Mouse (Mus musculus): ENCODE measurements at regions not wholly inside any gene's neighbourhood (a gene's known extent, or its start where the extent isn't known, plus 50 kb on each side); places are given as distances from the start of the nearest gene placed in this dataset.

GRCm38 (mm10) chr13:48398617-48399016 is 114.6 kb downstream of the Zfp169 start:
- no peaks in the 10 kb centered on the region for H3K36me3 ChIP-seq (ENCODE audit: control insufficient read depth, insufficient read depth)
- H3K27ac ChIP-seq (ENCODE audit: low read length): no peak overlapping the region
- no peak for ATAC-seq (replicated peaks; ENCODE audit: extremely low read depth, insufficient read depth, low FRiP score)
- no peaks in the 10 kb centered on the region for H3K4me1 ChIP-seq (ENCODE audit: control insufficient read depth, insufficient read depth, low read length)
- H3K27me3 ChIP-seq (ENCODE audit: control insufficient read depth, insufficient read depth, low read length): no peaks in the 10 kb centered on the region; the same call in 1 of the 2 replicates
- WGBS: 72% methylated on average over 3 of the region's 3 CpGs
- no peak overlapping the region for H3K4me2 ChIP-seq (ENCODE audit: low read depth, low read length)
- no peak overlapping the region for H3K9ac ChIP-seq (ENCODE audit: low read length)
- no peaks in the 10 kb centered on the region for H3K9me3 ChIP-seq (replicated peaks; ENCODE audit: control insufficient read depth, low read length)
- no peak overlapping the region for H3K4me3 ChIP-seq (ENCODE audit: low read length)

DNA sequence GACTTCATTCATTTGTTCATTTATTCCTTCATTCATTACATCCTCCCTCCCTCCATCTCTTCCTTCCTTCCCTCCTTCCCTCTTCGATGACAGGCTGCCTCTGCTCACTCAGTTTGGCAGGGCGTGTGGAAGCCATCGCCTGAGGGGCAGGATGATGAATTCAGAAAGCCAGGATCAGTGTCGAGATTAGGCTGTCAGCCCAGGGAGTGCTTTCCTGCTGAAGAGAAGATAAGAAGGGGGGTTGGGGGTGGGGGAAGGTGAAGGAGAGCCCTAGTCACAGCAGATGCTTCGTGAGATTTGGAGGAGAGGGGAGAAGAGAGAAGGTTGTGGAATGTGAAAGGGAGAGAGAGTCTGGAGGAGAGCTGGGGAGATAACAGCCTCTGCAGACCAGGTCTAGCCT is 110.9 kb downstream of the Zfp169 start:
- no peak overlapping the region for H3K9ac ChIP-seq (ENCODE audit: low read length)
- no peak for ATAC-seq (replicated peaks; ENCODE audit: extremely low read depth, insufficient read depth, low FRiP score)
- H3K4me1 ChIP-seq (ENCODE audit: control insufficient read depth, insufficient read depth, low read length): no peaks in the 10 kb centered on the region
- H3K9me3 ChIP-seq (replicated peaks; ENCODE audit: control insufficient read depth, low read length): no peaks in the 10 kb centered on the region
- no peak overlapping the region for H3K4me3 ChIP-seq (ENCODE audit: low read length)
- no peak overlapping the region for H3K4me2 ChIP-seq (ENCODE audit: low read depth, low read length)
- H3K27me3 ChIP-seq (ENCODE audit: control insufficient read depth, insufficient read depth, low read length): no peaks in the 10 kb centered on the region; the same call in 1 of the 2 replicates
- WGBS: 6% methylated on average over 5 of the region's 5 CpGs
- no peak overlapping the region for H3K27ac ChIP-seq (ENCODE audit: low read length)
- no peaks in the 10 kb centered on the region for H3K36me3 ChIP-seq (ENCODE audit: control insufficient read depth, insufficient read depth)

DNA sequence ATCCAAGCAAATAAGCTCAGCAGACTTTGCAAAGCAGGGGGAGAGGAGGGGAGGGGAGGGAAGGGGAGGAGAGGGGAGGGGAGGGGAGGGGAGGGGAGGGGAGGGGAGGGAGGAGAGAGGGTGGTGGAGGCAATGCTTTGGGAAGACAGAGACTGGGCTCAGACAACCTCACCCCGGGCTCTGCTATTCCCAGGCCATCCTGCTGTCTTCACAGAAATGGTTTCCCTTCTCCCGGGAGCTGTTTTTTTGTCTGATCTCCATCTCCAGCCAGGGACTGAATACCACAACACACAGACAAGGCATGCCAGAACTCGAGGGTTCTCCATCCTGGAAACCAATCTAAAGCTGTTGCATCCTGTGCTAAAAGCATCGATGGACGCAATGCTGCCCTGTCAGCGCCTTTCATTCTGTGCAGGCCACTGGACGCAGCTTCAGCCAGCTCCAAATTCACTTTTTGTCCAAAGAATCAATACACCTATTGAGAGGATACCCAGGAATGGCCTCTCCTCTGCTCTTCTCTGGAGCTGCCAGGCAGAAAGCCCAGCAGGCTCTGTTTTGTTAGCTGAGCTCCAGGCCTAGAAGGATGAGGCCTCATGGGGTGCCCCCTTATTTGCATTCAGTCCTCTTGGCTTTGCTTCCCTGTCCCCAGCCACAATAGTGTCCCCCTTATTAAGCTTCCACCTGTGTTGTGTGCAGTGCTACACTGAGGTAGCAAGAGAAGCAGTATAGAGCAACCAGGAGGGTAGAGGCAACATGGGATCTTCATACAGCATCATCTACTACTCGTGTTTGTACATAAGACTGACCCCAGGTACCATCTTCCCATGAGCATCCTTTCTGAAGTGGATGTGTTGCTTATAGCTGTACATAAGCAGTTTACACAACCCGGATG is 90.6 kb downstream of the Zfp169 start:
- ATAC-seq (replicated peaks; ENCODE audit: extremely low read depth, insufficient read depth, low FRiP score): no peak
- 55% methylated on average over 9 of the region's 9 CpGs for WGBS
- Histone ChIP-seq H3K36me3 (ENCODE audit: control insufficient read depth, insufficient read depth) (no peaks in the 10 kb centered on the region), H3K27ac (ENCODE audit: low read length) (no peak overlapping the region), H3K4me1 (ENCODE audit: control insufficient read depth, insufficient read depth, low read length) (no peaks in the 10 kb centered on the region), H3K4me2 (ENCODE audit: low read depth, low read length) (no peak overlapping the region), H3K27me3 (ENCODE audit: control insufficient read depth, insufficient read depth, low read length) (no peaks in the 10 kb centered on the region), H3K4me3 (ENCODE audit: low read length) (no peak overlapping the region), H3K9ac (ENCODE audit: low read length) (no peak overlapping the region), H3K9me3 (replicated peaks; ENCODE audit: control insufficient read depth, low read length) (no peaks in the 10 kb centered on the region)

- Histone ChIP-seq H3K27ac (ENCODE audit: low read length) (no peak overlapping the region), H3K4me2 (ENCODE audit: low read depth, low read length) (no peak overlapping the region), H3K9ac (ENCODE audit: low read length) (no peak overlapping the region), H3K4me3 (ENCODE audit: low read length) (no peak overlapping the region), H3K36me3 (ENCODE audit: control insufficient read depth, insufficient read depth) (no peaks in the 10 kb centered on the region), H3K4me1 (ENCODE audit: control insufficient read depth, insufficient read depth, low read length) (no peaks in the 10 kb centered on the region), H3K9me3 (replicated peaks; ENCODE audit: control insufficient read depth, low read length) (no peaks in the 10 kb centered on the region), H3K27me3 (ENCODE audit: control insufficient read depth, insufficient read depth, low read length) (no peaks in the 10 kb centered on the region)
- no peak for ATAC-seq (replicated peaks; ENCODE audit: extremely low read depth, insufficient read depth, low FRiP score)
- 63% methylated on average over 5 of the region's 5 CpGs for WGBS
Observed at GRCm38 (mm10) chr13:48426816-48427215, 86.4 kb downstream of the Zfp169 start.

DNA sequence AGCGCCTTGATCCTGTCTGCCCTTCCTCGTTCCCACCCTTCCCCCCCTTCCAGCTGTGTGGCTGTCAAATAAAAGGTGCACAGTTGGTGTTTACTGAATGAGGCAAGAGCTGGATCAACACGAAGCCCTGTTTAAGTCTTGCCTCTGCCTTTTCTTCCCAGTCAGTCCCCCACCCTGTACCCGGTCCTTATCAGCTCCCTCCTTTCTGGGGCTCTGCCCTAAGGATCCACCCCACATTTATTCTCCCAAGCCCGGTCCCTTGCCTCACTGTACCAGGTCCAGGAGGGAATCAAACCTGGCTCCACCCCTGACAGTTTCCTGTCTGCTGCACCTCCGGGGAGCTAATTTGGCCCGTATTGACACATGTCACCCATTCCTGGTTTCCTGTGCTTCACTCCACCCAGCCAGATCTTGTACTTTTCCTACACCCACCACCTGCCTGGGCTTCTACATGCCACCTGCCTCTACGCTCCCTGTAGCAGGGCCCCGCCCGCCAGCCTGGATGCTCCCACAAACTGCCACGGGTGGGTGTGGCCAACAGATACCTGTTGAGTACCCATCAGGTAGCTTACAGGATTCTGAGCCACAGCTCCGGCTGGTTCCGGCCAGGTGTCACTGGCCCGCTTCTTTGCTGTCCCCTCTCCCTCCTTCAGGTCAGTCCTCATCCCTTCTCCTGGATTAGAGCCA is 76.4 kb downstream of the Zfp169 start:
- H3K9ac ChIP-seq (ENCODE audit: low read length): no peak overlapping the region
- H3K9me3 ChIP-seq (replicated peaks; ENCODE audit: control insufficient read depth, low read length): no peaks in the 10 kb centered on the region
- H3K36me3 ChIP-seq (ENCODE audit: control insufficient read depth, insufficient read depth): no peaks in the 10 kb centered on the region
- no peak for ATAC-seq (replicated peaks; ENCODE audit: extremely low read depth, insufficient read depth, low FRiP score)
- WGBS: 57% methylated on average over 14 of the region's 14 CpGs
- no peak overlapping the region for H3K27ac ChIP-seq (ENCODE audit: low read length)
- no peak overlapping the region for H3K4me2 ChIP-seq (ENCODE audit: low read depth, low read length)
- H3K4me3 ChIP-seq (ENCODE audit: low read length): no peak overlapping the region
- no peaks in the 10 kb centered on the region for H3K27me3 ChIP-seq (ENCODE audit: control insufficient read depth, insufficient read depth, low read length)
- no peaks in the 10 kb centered on the region for H3K4me1 ChIP-seq (ENCODE audit: control insufficient read depth, insufficient read depth, low read length)

Data from heart, embryonic 16.5 days (tissue).